Mouse (Mus musculus): ENCODE measurements at regions not wholly inside any gene's neighbourhood (a gene's known extent, or its start where the extent isn't known, plus 50 kb on each side); places are given as distances from the start of the nearest gene placed in this dataset.

- H3K4me3 ChIP-seq: no peak overlapping the region
- no peak for DNase-seq (ENCODE audit: extremely low spot score in 1 of 2, low spot score in 2 of 2)
- TF ChIP-seq CTCF (IDR thresholded peaks at IDR 0.05): no peak
Observed at GRCm38 (mm10) chr8:81079887-81080300, 65.2 kb upstream of the Usp38 start.

GRCm38 (mm10) chr8:81069080-81069840 lies 54.5 kb upstream of the Usp38 start:
- no peak overlapping the region for H3K27ac ChIP-seq
- intact Hi-C loops (cut with DNase I): loop anchor here (5.0 kb wide), 2 partner anchors 273 to 328 kb away; partner anchors contain the start of gene Inpp4b
- no peak overlapping the region for H3K4me3 ChIP-seq
- DNase-seq (ENCODE audit: extremely low spot score in 1 of 2, low spot score in 2 of 2): no peak
- no peak for TF ChIP-seq CTCF (IDR thresholded peaks at IDR 0.05)

More at GRCm38 (mm10) chr8:81079887-81080300, 65.2 kb upstream of the Usp38 start:
- H3K27ac ChIP-seq: no peak overlapping the region
- intact Hi-C loops (cut with DNase I): no loop called here

GRCm38 (mm10) chr8:81068519-81068918 lies 53.8 kb upstream of the Usp38 start:
- Histone ChIP-seq H3K27ac (no peak overlapping the region), H3K4me3 (no peak overlapping the region)
- intact Hi-C loops (cut with DNase I): loop anchor here (5.0 kb wide), 2 partner anchors 274 to 329 kb away; partner anchors contain the start of gene Inpp4b
- DNase-seq (ENCODE audit: extremely low spot score in 1 of 2, low spot score in 2 of 2): no peak
- no peak for TF ChIP-seq CTCF (IDR thresholded peaks at IDR 0.05)

- intact Hi-C loops (cut with DNase I): loop anchor here (5.0 kb wide), 2 partner anchors 276 to 331 kb away; partner anchors contain the start of gene Inpp4b
- H3K4me3 ChIP-seq: no peak overlapping the region
- no peak for DNase-seq (ENCODE audit: extremely low spot score in 1 of 2, low spot score in 2 of 2)
- no peak overlapping the region for H3K27ac ChIP-seq
- no peak for TF ChIP-seq CTCF (IDR thresholded peaks at IDR 0.05)
Observed at GRCm38 (mm10) chr8:81066765-81067164, 52.0 kb upstream of the Usp38 start.

Data from left cerebral cortex, adult 2 months (tissue).